Mouse (Mus musculus) heart, postnatal 4 days (tissue): ENCODE results near the gene AB124611. TPM values are rescaled to one million over a fixed set of nuclear protein-coding genes. Genes with fewer than 3 reads are reported as not detected.

Experiments
- microRNA-seq, 2 experiments: library from miRNA; unstranded; fragments of <30 nt; microRNA quantifications; one replicate each; pipeline ENCODE4 v1.2.0; 2021 to 2022
- total RNA-seq, 2 experiments: library from RNA; stranded (reverse); gene quantifications; 2 replicates each; pipeline ENCODE4 v1.2.3; 2021

The AB124611 gene
- total RNA-seq, 2 experiments from 2014 or later: 0.95 to 1.1 TPM

Small RNA genes within 50 kb of the gene (microRNA-seq; reads per million reads assigned to microRNA genes)
- gene Mir199a-1: 0 reads per million in 2 experiments

Other genes with a start within 250 kb of the AB124611 start
- 10 to 100 TPM; 18.5 to 21.0 TPM for gene Kri1, start 238.2 kb upstream of the AB124611 start, total RNA-seq
- 10 to 100 TPM; 49.5 to 54.6 TPM for gene Cdkn2d, start 234.8 kb upstream of the AB124611 start, total RNA-seq
- not detected for gene Ap1m2, start 213.8 kb upstream of the AB124611 start, total RNA-seq
- gene Slc44a2, start 205.5 kb upstream of the AB124611 start, total RNA-seq: 10 to 100 TPM; 63.4 to 65.0 TPM
- gene Ilf3, start 158.3 kb upstream of the AB124611 start, total RNA-seq: 10 to 100 TPM; 79.5 to 80.1 TPM
- 10 to 100 TPM; 11.3 to 13.3 TPM for gene Qtrt1, start 114.3 kb upstream of the AB124611 start, total RNA-seq
- gene Dnm2, start 101.3 kb upstream of the AB124611 start, total RNA-seq: 10 to 100 TPM; 83.9 to 86.7 TPM
- gene Tmed1, start 15.9 kb upstream of the AB124611 start, total RNA-seq: 10 to 100 TPM; 38.6 to 46.3 TPM
- gene Carm1, start 20.7 kb downstream of the AB124611 start, total RNA-seq: 10 to 100 TPM; 70.5 to 79.0 TPM
- gene Timm29, start 66.5 kb downstream of the AB124611 start, total RNA-seq: 10 to 100 TPM; 32.3 to 36.4 TPM
- gene Yipf2, start 66.7 kb downstream of the AB124611 start, total RNA-seq: 1 to 10 TPM; 6.6 to 7.7 TPM
- 10 to 100 TPM; 74.5 to 80.1 TPM for gene Smarca4, start 90.0 kb downstream of the AB124611 start, total RNA-seq
- gene Ldlr, start 197.3 kb downstream of the AB124611 start, total RNA-seq: 10 to 100 TPM; 39.9 to 43.5 TPM
- 10 to 100 TPM; 37.2 to 38.4 TPM for gene Spc24, start 234.1 kb downstream of the AB124611 start, total RNA-seq